Mouse (Mus musculus) brain, embryonic 14.5 days (tissue): ENCODE results near the gene Pgs1.
A peak's percentile ranks its signal among the peaks of the same experiment; 100 is the strongest.

Experiments
- CTCF ChIP-seq: fragments of 200-500 bp; IDR thresholded peaks from 2 replicates; pipeline ENCODE4 v1.5.1; 2012; ENCODE audit warnings: inconsistent platforms, mild to moderate bottlenecking, moderate library complexity, borderline replicate concordance; ENCODE audit not compliant: insufficient read depth, insufficient read length; ENCODE audit errors: extremely low read depth
- POLR2A ChIP-seq: fragments of 200-500 bp; IDR thresholded peaks from 2 replicates; pipeline ENCODE4 v1.6.1; 2012; ENCODE audit warnings: mild to moderate bottlenecking, inconsistent platforms, borderline replicate concordance; ENCODE audit not compliant: poor library complexity, insufficient read depth, insufficient read length, severe bottlenecking; ENCODE audit errors: extremely low read depth

GRCm38 (mm10) chr11:117967249-117968015 is 18.7 kb upstream of the Pgs1 start:
- TF ChIP-seq POLR2A (no peak), CTCF (0 out of 2 replicates have a peak, but pooled peaks have one; percentile 10)
